Mouse (Mus musculus): ENCODE data around the gene Olfr368.

Gene Olfr368

GRCm38 (mm10) chr2:37326215-37326614 is at the start of gene Olfr368:
Olfr368 (plus strand) TSS chr2:37326515.
- in situ Hi-C loops (cut with MboI; ENCODE audit: low pct_unique_long_range_greater_than_20kb in 1 of 2, low sequenced_read_pairs in 2 of 2, unreplicated experiment in 1 of 2), result no loop called here

- in situ Hi-C loops (cut with MboI; ENCODE audit: low pct_unique_long_range_greater_than_20kb in 1 of 2, low sequenced_read_pairs in 2 of 2, unreplicated experiment in 1 of 2), result no loop called here
These were observed 7.0 kb downstream of the Olfr368 start for GRCm38 (mm10) chr2:37333321-37333720.

- in situ Hi-C loops (cut with MboI; ENCODE audit: low pct_unique_long_range_greater_than_20kb in 1 of 2, low sequenced_read_pairs in 2 of 2, unreplicated experiment in 1 of 2), result no loop called here
These were observed 12.3 kb downstream of the Olfr368 start for GRCm38 (mm10) chr2:37338497-37339187.

- in situ Hi-C loops (cut with MboI; ENCODE audit: low pct_unique_long_range_greater_than_20kb in 1 of 2, low sequenced_read_pairs in 2 of 2, unreplicated experiment in 1 of 2), result no loop called here
These were observed 25.4 kb downstream of the Olfr368 start for GRCm38 (mm10) chr2:37351671-37352070.

- in situ Hi-C loops (cut with MboI; ENCODE audit: low pct_unique_long_range_greater_than_20kb in 1 of 2, low sequenced_read_pairs in 2 of 2, unreplicated experiment in 1 of 2), result no loop called here
These were observed 29.3 kb downstream of the Olfr368 start for GRCm38 (mm10) chr2:37355571-37355970.

GRCm38 (mm10) chr2:37358633-37359540 is 32.6 kb downstream of the Olfr368 start, which contains the start of gene Pdcl:
Pdcl (minus strand) TSS chr2:37359332.
- in situ Hi-C loops (cut with MboI; ENCODE audit: low pct_unique_long_range_greater_than_20kb in 1 of 2, low sequenced_read_pairs in 2 of 2, unreplicated experiment in 1 of 2), result no loop called here

GRCm38 (mm10) chr2:37359908-37360307 is 33.6 kb downstream of the Olfr368 start:
- in situ Hi-C loops (cut with MboI; ENCODE audit: low pct_unique_long_range_greater_than_20kb in 1 of 2, low sequenced_read_pairs in 2 of 2, unreplicated experiment in 1 of 2), result no loop called here

- in situ Hi-C loops (cut with MboI; ENCODE audit: low pct_unique_long_range_greater_than_20kb in 1 of 2, low sequenced_read_pairs in 2 of 2, unreplicated experiment in 1 of 2), result no loop called here
These were observed 44.3 kb downstream of the Olfr368 start for GRCm38 (mm10) chr2:37370651-37371050.

GRCm38 (mm10) chr2:37376018-37376417 is 49.7 kb downstream of the Olfr368 start:
- in situ Hi-C loops (cut with MboI; ENCODE audit: low pct_unique_long_range_greater_than_20kb in 1 of 2, low sequenced_read_pairs in 2 of 2, unreplicated experiment in 1 of 2), result no loop called here

GRCm38 (mm10) chr2:37380189-37380588 is 53.9 kb downstream of the Olfr368 start:
- in situ Hi-C loops (cut with MboI; ENCODE audit: low pct_unique_long_range_greater_than_20kb in 1 of 2, low sequenced_read_pairs in 2 of 2, unreplicated experiment in 1 of 2), result no loop called here
